Comparison of ENCODE assay signal across 7 mouse cellular contexts in the genomic region with DNA sequence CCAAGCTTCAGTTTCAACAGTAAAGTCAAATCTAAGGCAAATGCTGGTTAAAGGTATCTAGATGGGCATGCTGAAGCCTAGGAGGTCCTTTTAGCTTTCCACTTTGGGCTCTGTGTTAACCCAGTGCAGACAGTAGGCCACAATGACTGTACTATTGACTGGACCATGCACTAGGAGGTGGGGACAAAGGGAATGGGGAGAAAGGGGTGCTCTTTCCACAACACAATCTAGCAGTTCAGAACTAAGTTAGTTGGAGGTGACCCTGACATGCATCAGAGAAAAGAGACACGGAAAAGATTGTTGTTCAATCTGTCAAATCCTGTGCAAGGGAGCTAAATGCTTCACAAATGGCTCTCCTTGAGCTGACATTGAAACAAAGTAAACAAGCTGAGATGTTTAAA. TPM values are rescaled to one million over a fixed set of nuclear protein-coding genes. Genes with fewer than 3 reads are reported as not detected.
DNase-seq lines count a peak whose midpoint lies in the region; ATAC-seq and TF ChIP-seq lines count a peak whose summit lies in the region.

No protein-coding gene starts in this region.

- ATAC-seq in heart, postnatal 0 days (ENCODE audit: insufficient read depth, low read depth): peak; percentile 19; the same call in 1 of the 2 replicates
- ATAC-seq in limb, embryonic 11.5 days (ENCODE audit: insufficient number of reproducible peaks, low FRiP score, low TSS enrichment, low read depth): no peak
- peak; percentile 22; the same call in 1 of the 2 replicates for ATAC-seq in neural tube, embryonic 12.5 days (ENCODE audit: low FRiP score, low read depth)

- TF ChIP-seq EP300 in heart, postnatal 0 days (IDR thresholded peaks at IDR 0.05; ENCODE audit: low read depth): no peak

- no peaks in the 10 kb centered on the region for H3K27me3 ChIP-seq in heart, postnatal 0 days (ENCODE audit: control insufficient read depth, insufficient read depth, low read length)
- no peaks in the 10 kb centered on the region for H3K27me3 ChIP-seq in limb, embryonic 11.5 days (ENCODE audit: control insufficient read depth, insufficient read depth, low read length)
- no peaks in the 10 kb centered on the region for H3K27me3 ChIP-seq in neural tube, embryonic 12.5 days (replicated peaks)

- H3K4me2 ChIP-seq in heart, postnatal 0 days (ENCODE audit: low read depth, low read length): peak overlapping the region; percentile 90
- H3K4me2 ChIP-seq in limb, embryonic 11.5 days (ENCODE audit: low read depth, severe bottlenecking): peak overlapping the region; percentile 64
- peak overlapping the region; percentile 90 for H3K4me2 ChIP-seq in neural tube, embryonic 12.5 days (replicated peaks)

- H3K9me3 ChIP-seq in heart, postnatal 0 days (replicated peaks; ENCODE audit: control insufficient read depth, low read length): no peaks in the 10 kb centered on the region
- no peaks in the 10 kb centered on the region; the same call in 1 of the 2 replicates for H3K9me3 ChIP-seq in limb, embryonic 11.5 days (ENCODE audit: control insufficient read depth, low read length)
- H3K9me3 ChIP-seq in neural tube, embryonic 12.5 days: no peaks in the 10 kb centered on the region

- 14% methylated on average over 1 of the region's 1 CpGs for WGBS in heart, postnatal 0 days
- 5% methylated on average over 1 of the region's 1 CpGs for WGBS in limb, embryonic 11.5 days
- WGBS in neural tube, embryonic 12.5 days: 0% methylated on average over 1 of the region's 1 CpGs

- H3K36me3 ChIP-seq in heart, postnatal 0 days (replicated peaks; ENCODE audit: control insufficient read depth, insufficient read depth, low read length): no peaks in the 10 kb centered on the region
- peaks cover 8% of the 10 kb centered on the region for H3K36me3 ChIP-seq in limb, embryonic 11.5 days (ENCODE audit: control insufficient read depth, insufficient read depth, low read length)
- peaks cover 13% of the 10 kb centered on the region for H3K36me3 ChIP-seq in neural tube, embryonic 12.5 days

- peak overlapping the region; percentile 96 for H3K27ac ChIP-seq in heart, postnatal 0 days (ENCODE audit: low read depth)
- peak overlapping the region; percentile 63 for H3K27ac ChIP-seq in limb, embryonic 11.5 days (replicated peaks; ENCODE audit: low read depth, low read length)
- H3K27ac ChIP-seq in neural tube, embryonic 12.5 days: peak overlapping the region; percentile 87

- peaks cover 22% of the 10 kb centered on the region for H3K4me1 ChIP-seq in heart, postnatal 0 days (ENCODE audit: control insufficient read depth, insufficient read depth)
- H3K4me1 ChIP-seq in limb, embryonic 11.5 days (ENCODE audit: control insufficient read depth, insufficient read depth, low read length): peaks cover 30% of the 10 kb centered on the region
- H3K4me1 ChIP-seq in neural tube, embryonic 12.5 days: peaks cover 34% of the 10 kb centered on the region

- peak overlapping the region; percentile 80 for H3K9ac ChIP-seq in heart, postnatal 0 days (replicated peaks; ENCODE audit: low read depth, low read length)
- peak overlapping the region; percentile 59 for H3K9ac ChIP-seq in limb, embryonic 11.5 days (ENCODE audit: low read length)
- H3K9ac ChIP-seq in neural tube, embryonic 12.5 days: peak overlapping the region; percentile 74

- peak overlapping the region; percentile 78 for H3K4me3 ChIP-seq in heart, postnatal 0 days (ENCODE audit: low read depth, low read length)
- peak overlapping the region; percentile 43 for H3K4me3 ChIP-seq in limb, embryonic 11.5 days (ENCODE audit: low read depth, low read length)
- peak overlapping the region; percentile 47 for H3K4me3 ChIP-seq in neural tube, embryonic 12.5 days

- no peak for TF ChIP-seq CTCF in heart, postnatal 0 days (IDR thresholded peaks at IDR 0.05; ENCODE audit: low read depth)

- peak; percentile 16 for DNase-seq in ovary, adult 18-20 months (ENCODE audit: low spot score)
- no peak for DNase-seq in ovary, postnatal 36 days (ENCODE audit: low spot score)
- DNase-seq in embryo, embryonic 11 days: peak; percentile 39
- peak; percentile 64 for DNase-seq in heart, postnatal 0 days (ENCODE audit: low spot score)
- no peak for DNase-seq in limb, embryonic 11.5 days (ENCODE audit: low spot score)
- no peak for DNase-seq in frontal cortex, postnatal 14 days (ENCODE audit: low spot score in 2 of 2)

RNA-seq across cellular contexts. Expression of a gene that starts 7.3 kb away (rescaled TPM):
- 40.0 and 66.6 TPM in 2 replicates for total RNA-seq in heart, postnatal 0 days (2014; rRNA removed; ENCODE audit: low replicate concordance)
- polyA plus RNA-seq in heart, postnatal 0 days (2015; fragmentation: Nextera tagmentation; extraction: Ambion mirVana): 4.4 and 4.7 TPM in 2 replicates
- polyA plus RNA-seq in limb, embryonic 11.5 days (2014; fragmentation: Nextera tagmentation; extraction: Ambion mirVana): 7.4 and 10.2 TPM in 2 replicates
- polyA plus RNA-seq in neural tube, embryonic 12.5 days (2016; fragmentation: Nextera tagmentation; extraction: Ambion mirVana): 11.8 and 12.6 TPM in 2 replicates

RNA-seq across cellular contexts. Expression of a gene that starts 32.4 kb away (rescaled TPM):
- 10.7 and 13.2 TPM in 2 replicates for total RNA-seq in heart, postnatal 0 days (2014; rRNA removed; ENCODE audit: low replicate concordance)
- 5.5 and 6.6 TPM in 2 replicates for polyA plus RNA-seq in heart, postnatal 0 days (2015; fragmentation: Nextera tagmentation; extraction: Ambion mirVana)
- polyA plus RNA-seq in limb, embryonic 11.5 days (2014; fragmentation: Nextera tagmentation; extraction: Ambion mirVana): 6.3 and 6.5 TPM in 2 replicates
- 8.7 and 9.5 TPM in 2 replicates for polyA plus RNA-seq in neural tube, embryonic 12.5 days (2016; fragmentation: Nextera tagmentation; extraction: Ambion mirVana)

RNA-seq across cellular contexts. Expression of a gene that starts 51.0 kb away (rescaled TPM):
- total RNA-seq in heart, postnatal 0 days (2014; rRNA removed; ENCODE audit: low replicate concordance): not detected in 2 replicates
- 15.6 and 17.1 TPM in 2 replicates for polyA plus RNA-seq in heart, postnatal 0 days (2015; fragmentation: Nextera tagmentation; extraction: Ambion mirVana)
- 27.6 and 33.2 TPM in 2 replicates for polyA plus RNA-seq in limb, embryonic 11.5 days (2014; fragmentation: Nextera tagmentation; extraction: Ambion mirVana)
- 30.7 and 31.0 TPM in 2 replicates for polyA plus RNA-seq in neural tube, embryonic 12.5 days (2016; fragmentation: Nextera tagmentation; extraction: Ambion mirVana)

Comparison
In these comparisons a context has a peak if more than half of its experiments do, and no peak if none do; other contexts are left out.
1. DNase-seq: peak in ovary, adult 18-20 months (single experiment), embryo, embryonic 11 days (single experiment) and heart, postnatal 0 days (single experiment); none in ovary, postnatal 36 days (single experiment), limb, embryonic 11.5 days (single experiment) and frontal cortex, postnatal 14 days (0 of 2).
2. Peak in every context shown above with its lines, with median percentiles within 50 percentile points of each other: H3K27ac ChIP-seq, H3K4me2 ChIP-seq, H3K4me3 ChIP-seq and H3K9ac ChIP-seq.